Mouse (Mus musculus) G1E (cell line): ENCODE measurements at regions not wholly inside any gene's neighbourhood (a gene's known extent, or its start where the extent isn't known, plus 50 kb on each side); places are given as distances from the start of the nearest gene placed in this dataset.

ENCODE experiments used
- ATAC-seq: 2 replicates; pipeline ENCODE4 v1.8.0; 2016; ENCODE audit warnings: mild to moderate bottlenecking; ENCODE audit not compliant: insufficient number of reproducible peaks, poor library complexity, low FRiP score, severe bottlenecking; ENCODE audit errors: extremely low read depth
- DNase-seq: peaks from one replicate; pipeline ENCODE4 v3.0.0; 2012; ENCODE audit warnings: low spot score
- H3K27me3 ChIP-seq: 2 replicates; pipeline ENCODE4 v1.6.1; 2012; ENCODE audit warnings: mild to moderate bottlenecking, low read length, inconsistent platforms; ENCODE audit not compliant: insufficient read depth
- H3K36me3 ChIP-seq: replicated peaks from 2 replicates; pipeline ENCODE3; 2012; ENCODE audit warnings: mild to moderate bottlenecking, inconsistent platforms
- H3K4me1 ChIP-seq: 2 replicates; pipeline ENCODE4 v1.6.1; 2012; ENCODE audit warnings: low read depth, low read length, inconsistent platforms, mixed read lengths; ENCODE audit not compliant: insufficient read depth
- H3K4me3 ChIP-seq: 2 replicates; pipeline ENCODE4 v1.5.1; 2012; ENCODE audit warnings: low read depth, mild to moderate bottlenecking, inconsistent platforms, low read length, moderate library complexity, mixed read lengths
- H3K9me3 ChIP-seq: replicated peaks from 2 replicates; pipeline ENCODE4 v1.6.1; 2012; ENCODE audit warnings: inconsistent platforms
- CTCF ChIP-seq: IDR thresholded peaks from 2 replicates; pipeline ENCODE4 v1.5.1; 2012; ENCODE audit warnings: low read depth, low read length, inconsistent platforms, mixed read lengths
- GATA1 ChIP-seq: IDR thresholded peaks from 2 replicates; pipeline ENCODE4 v1.6.1; 2012; ENCODE audit warnings: borderline replicate concordance, low read length, inconsistent platforms, mixed read lengths
- GATA2 ChIP-seq: IDR thresholded peaks from 2 replicates; pipeline ENCODE4 v1.6.1; 2012; ENCODE audit warnings: low read depth, low read length, inconsistent platforms, borderline replicate concordance
- POLR2AphosphoS5 ChIP-seq: IDR thresholded peaks from 2 replicates; pipeline ENCODE4 v1.6.1; 2012; ENCODE audit warnings: low read depth, low read length, inconsistent platforms; ENCODE audit not compliant: insufficient replicate concordance
- TAL1 ChIP-seq: conservative IDR thresholded peaks from 2 replicates; pipeline ENCODE4 v1.6.1; 2012; ENCODE audit warnings: low read depth, low read length, inconsistent platforms, mixed read lengths

GRCm38 (mm10) chr12:13703604-13704003, 434.7 kb downstream of the Nbas start:
- no peak for TF ChIP-seq CTCF
- no peak for TF ChIP-seq GATA1
- Histone ChIP-seq H3K27me3 (no peaks in the 10 kb centered on the region), H3K9me3 (no peaks in the 10 kb centered on the region), H3K4me3 (no peak overlapping the region), H3K4me1 (no peaks in the 10 kb centered on the region), H3K36me3 (no peaks in the 10 kb centered on the region)
- DNase-seq (no peak), ATAC-seq (no peak)

- H3K4me1 ChIP-seq = no peaks in the 10 kb centered on the region
- DNase-seq (no peak), ATAC-seq (no peak)
- no peaks in the 10 kb centered on the region for H3K9me3 ChIP-seq
- no peak overlapping the region for H3K4me3 ChIP-seq
- H3K27me3 ChIP-seq = no peaks in the 10 kb centered on the region
- H3K36me3 ChIP-seq = no peaks in the 10 kb centered on the region
- TF ChIP-seq POLR2AphosphoS5 = no peak
- no peak for TF ChIP-seq CTCF
- TF ChIP-seq GATA1 = no peak
- TF ChIP-seq TAL1 = no peak
- TF ChIP-seq GATA2 = no peak
Observed at GRCm38 (mm10) chr12:13699858-13700257, 430.9 kb downstream of the Nbas start.

GRCm38 (mm10) chr12:13698834-13699233, 429.9 kb downstream of the Nbas start:
- no peaks in the 10 kb centered on the region for H3K36me3 ChIP-seq
- no peak for ATAC-seq
- no peak for TF ChIP-seq TAL1
- no peak for TF ChIP-seq GATA2
- TF ChIP-seq GATA1 = no peak
- TF ChIP-seq POLR2AphosphoS5 = no peak
- TF ChIP-seq CTCF = no peak
- no peaks in the 10 kb centered on the region for H3K27me3 ChIP-seq
- H3K4me3 ChIP-seq = no peak overlapping the region
- DNase-seq = no peak
- H3K9me3 ChIP-seq = no peaks in the 10 kb centered on the region
- H3K4me1 ChIP-seq = no peaks in the 10 kb centered on the region

- TF ChIP-seq GATA1 = no peak
- TF ChIP-seq CTCF = no peak
- TF ChIP-seq TAL1 = no peak
- H3K4me1 ChIP-seq = no peaks in the 10 kb centered on the region
- no peak for ATAC-seq
Observed at GRCm38 (mm10) chr12:13691394-13692165, 422.6 kb downstream of the Nbas start.

GRCm38 (mm10) chr12:13677266-13677665, 408.3 kb downstream of the Nbas start:
- H3K27me3 ChIP-seq = no peaks in the 10 kb centered on the region
- TF ChIP-seq POLR2AphosphoS5 (no peak), GATA1 (no peak), GATA2 (no peak), CTCF (no peak), TAL1 (no peak)
- no peaks in the 10 kb centered on the region for H3K9me3 ChIP-seq
- H3K4me1 ChIP-seq = no peaks in the 10 kb centered on the region
- DNase-seq (no peak), ATAC-seq (no peak)
- H3K4me3 ChIP-seq = no peak overlapping the region
- no peaks in the 10 kb centered on the region for H3K36me3 ChIP-seq

More at GRCm38 (mm10) chr12:13691394-13692165, 422.6 kb downstream of the Nbas start:
- DNase-seq = no peak
- no peaks in the 10 kb centered on the region for H3K9me3 ChIP-seq
- H3K4me3 ChIP-seq = no peak overlapping the region
- no peaks in the 10 kb centered on the region for H3K27me3 ChIP-seq
- no peaks in the 10 kb centered on the region for H3K36me3 ChIP-seq

- Histone ChIP-seq H3K27me3 (no peaks in the 10 kb centered on the region), H3K4me3 (no peak overlapping the region), H3K9me3 (no peaks in the 10 kb centered on the region), H3K36me3 (no peaks in the 10 kb centered on the region), H3K4me1 (no peaks in the 10 kb centered on the region)
- TF ChIP-seq TAL1 (no peak), POLR2AphosphoS5 (no peak), GATA2 (no peak), CTCF (no peak), GATA1 (no peak)
- DNase-seq = no peak
- ATAC-seq = no peak
Observed at GRCm38 (mm10) chr12:13669453-13669852, 400.5 kb downstream of the Nbas start.

- H3K9me3 ChIP-seq = no peaks in the 10 kb centered on the region
- ATAC-seq = no peak
- H3K4me3 ChIP-seq = no peak overlapping the region
- H3K27me3 ChIP-seq = no peaks in the 10 kb centered on the region
- no peaks in the 10 kb centered on the region for H3K36me3 ChIP-seq
- no peaks in the 10 kb centered on the region for H3K4me1 ChIP-seq
- DNase-seq = no peak
- TF ChIP-seq GATA1 (no peak), TAL1 (no peak), GATA2 (no peak), POLR2AphosphoS5 (no peak), CTCF (no peak)
Observed at GRCm38 (mm10) chr12:13668485-13669022, 399.6 kb downstream of the Nbas start.
